28 mouse cellular contexts compared by ENCODE assay signal in genomic region chr9:61627801-61628574, GRCm38 (mm10).
A peak's percentile ranks its signal among the peaks of the same experiment; 100 is the strongest.
DNase-seq lines count a peak whose midpoint lies in the region; ATAC-seq lines count a peak whose summit lies in the region.
"Had no signal": no experiment of that assay in that cellular context is flagged by ENCODE, and none has a peak within 500 bp of the region (broad histone marks: within the 10 kb centered on the region; RNA-seq: fewer than 3 reads in every experiment).

No protein-coding gene starts in this region.

- H3K9me3 ChIP-seq in forebrain, embryonic 15.5 days: no peaks in the 10 kb centered on the region
- H3K9me3 ChIP-seq: hindbrain, embryonic 10.5 days; liver, embryonic 13.5 days; midbrain, embryonic 12.5 days had no signal

- H3K4me3 ChIP-seq in forebrain, embryonic 15.5 days: no peak overlapping the region
- H3K4me3 ChIP-seq: gastrocnemius, adult 2 months; hindbrain, embryonic 10.5 days; layer of hippocampus, adult 2 months; liver, embryonic 13.5 days; midbrain, embryonic 12.5 days had no signal

- no peaks in the 10 kb centered on the region for H3K27me3 ChIP-seq in forebrain, embryonic 15.5 days
- H3K27me3 ChIP-seq: liver, embryonic 13.5 days had no signal

- no peak overlapping the region for H3K27ac ChIP-seq in forebrain, embryonic 15.5 days (replicated peaks)
- H3K27ac ChIP-seq: gastrocnemius, adult 2 months; layer of hippocampus, adult 2 months; liver, embryonic 13.5 days; midbrain, embryonic 12.5 days had no signal

- H3K36me3 ChIP-seq in forebrain, embryonic 15.5 days: no peaks in the 10 kb centered on the region
- H3K36me3 ChIP-seq: hindbrain, embryonic 10.5 days; liver, embryonic 13.5 days; midbrain, embryonic 12.5 days had no signal

- no peak overlapping the region for H3K4me2 ChIP-seq in forebrain, embryonic 15.5 days (replicated peaks)
- H3K4me2 ChIP-seq: liver, embryonic 13.5 days; midbrain, embryonic 12.5 days had no signal

- peaks cover 19% of the 10 kb centered on the region for H3K4me1 ChIP-seq in forebrain, embryonic 15.5 days
- H3K4me1 ChIP-seq: liver, embryonic 13.5 days had no signal

- H3K9ac ChIP-seq in forebrain, embryonic 15.5 days (replicated peaks): no peak overlapping the region
- H3K9ac ChIP-seq: liver, embryonic 13.5 days; midbrain, embryonic 12.5 days had no signal

- ATAC-seq in monocyte, adult 5-6 weeks (replicated peaks; ENCODE audit: insufficient number of reproducible peaks, low FRiP score, low TSS enrichment, poor library complexity, severe bottlenecking): no peak
- peak; percentile 48; the same call in 1 of the 2 replicates for ATAC-seq in megakaryocyte progenitor cell, adult 5-6 weeks (replicated peaks; ENCODE audit: poor library complexity)
- no peak for ATAC-seq in erythroid progenitor cell, adult 5-6 weeks (replicated peaks; ENCODE audit: low FRiP score, poor library complexity, severe bottlenecking)
- ATAC-seq in forebrain, embryonic 15.5 days (replicated peaks): no peak
- ATAC-seq: activated CD4-positive, CD25-positive, alpha-beta regulatory T cell, adult 4 months; forebrain, embryonic 14.5 days; hindbrain, embryonic 16.5 days; lung, postnatal 0 days had no signal

- WGBS in forebrain, embryonic 15.5 days: 86% methylated on average over 6 of the region's 6 CpGs

- peak; percentile 3 to 4 for DNase-seq in monocyte, adult 2 months (ENCODE audit: low read depth in 1 of 2, low spot score in 2 of 2)
- DNase-seq in thymus, postnatal 25 days: peak; percentile 7
- DNase-seq in thymus, adult 18-20 months: no peak
- no peak for DNase-seq in layer of hippocampus, adult 9-11 months
- DNase-seq: adrenal gland, adult 2 months; cerebellum, adult 8-10 months; cerebellum, postnatal 25 days; gastrocnemius, adult 2 months; gastrocnemius, postnatal 36 days; heart, postnatal 14 days; kidney, adult 18-20 months; kidney, postnatal 36 days; layer of hippocampus, postnatal 36 days; left cerebral cortex, postnatal 4 days; liver, embryonic 13.5 days; lung, adult 18-20 months; right cerebral cortex, adult 18-20 months had no signal

Comparison
In these comparisons a context has a peak if more than half of its experiments do, and no peak if none do; other contexts are left out.
1. DNase-seq: peak in monocyte, adult 2 months (2 of 2) and thymus, postnatal 25 days (single experiment); none in thymus, adult 18-20 months (0 of 2) and layer of hippocampus, adult 9-11 months (single experiment).